In the genomic region with DNA sequence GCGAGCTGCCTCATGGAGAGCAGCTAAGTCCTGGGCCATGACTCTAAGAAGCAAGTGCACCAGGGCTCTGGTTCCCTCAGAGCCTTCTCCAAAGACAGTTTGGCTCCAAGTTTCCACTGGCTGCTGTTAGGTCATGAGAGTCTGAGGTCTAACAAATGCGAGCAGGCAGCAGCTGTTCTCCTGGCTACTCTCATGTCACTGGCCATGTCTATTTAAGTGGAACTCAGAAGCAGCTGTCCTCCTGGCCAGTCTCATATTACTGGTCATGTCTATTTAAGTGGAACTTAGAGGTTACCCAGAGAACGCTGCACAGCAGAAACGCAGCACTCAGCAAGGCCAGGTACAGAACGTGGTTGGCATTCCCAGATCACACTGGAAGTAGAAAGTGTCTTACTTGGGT, we compare ENCODE assay signal across 14 mouse cellular contexts. TPM values are rescaled to one million over a fixed set of nuclear protein-coding genes. Genes with fewer than 3 reads are reported as not detected.
DNase-seq lines count a peak whose midpoint lies in the region; ATAC-seq and TF ChIP-seq lines count a peak whose summit lies in the region.
"Had no signal": no experiment of that assay in that cellular context is flagged by ENCODE, and none has a peak within 500 bp of the region (broad histone marks: within the 10 kb centered on the region; RNA-seq: fewer than 3 reads in every experiment).

No protein-coding gene starts in this region.

- H3K9ac ChIP-seq in kidney, embryonic 14.5 days (ENCODE audit: low read depth, low read length) = no peak overlapping the region
- no peak overlapping the region for H3K9ac ChIP-seq in heart, adult 2 months (ENCODE audit: low read depth, low read length)

- TF ChIP-seq POLR2A in heart, adult 2 months (IDR thresholded peaks at IDR 0.05; ENCODE audit: insufficient read depth, low read depth, low read length) = peak; percentile 38; the same call in 1 of the 2 replicates

- H3K79me2 ChIP-seq in heart, adult 2 months (replicated peaks; ENCODE audit: control insufficient read depth, insufficient read depth, low read length) = no peaks in the 10 kb centered on the region

- H3K4me3 ChIP-seq in kidney, embryonic 14.5 days (ENCODE audit: low read length) = no peak overlapping the region
- H3K4me3 ChIP-seq in heart, adult 2 months = no peak overlapping the region
- H3K4me3 ChIP-seq: layer of hippocampus, adult 2 months had no signal

- H3K9me3 ChIP-seq in kidney, embryonic 14.5 days (ENCODE audit: control insufficient read depth, low read length) = no peaks in the 10 kb centered on the region

- TF ChIP-seq CTCF in heart, adult 2 months (IDR thresholded peaks at IDR 0.05) = no peak

- H3K27me3 ChIP-seq in kidney, embryonic 14.5 days (ENCODE audit: control insufficient read depth, insufficient read depth, low read length) = no peaks in the 10 kb centered on the region
- H3K27me3 ChIP-seq in heart, adult 2 months (ENCODE audit: control insufficient read depth, insufficient read depth, low read length) = no peaks in the 10 kb centered on the region

- H3K4me1 ChIP-seq in kidney, embryonic 14.5 days (ENCODE audit: control insufficient read depth, insufficient read depth, low read length) = peaks cover 17% of the 10 kb centered on the region
- peaks cover 12% of the 10 kb centered on the region for H3K4me1 ChIP-seq in heart, adult 2 months (ENCODE audit: control insufficient read depth, insufficient read depth, low read length)

- peak; percentile 97 for TF ChIP-seq EP300 in heart, adult 2 months (IDR thresholded peaks at IDR 0.05; ENCODE audit: insufficient read depth, low read depth, low read length)

- intact Hi-C loops in heart, adult 2 months (cut with DNase I) = no loop called here
- intact Hi-C loops in heart, postnatal 36 days (cut with DNase I) = no loop called here

- H3K36me3 ChIP-seq in kidney, embryonic 14.5 days (ENCODE audit: control insufficient read depth, insufficient read depth, low read length) = no peaks in the 10 kb centered on the region
- H3K36me3 ChIP-seq in heart, adult 2 months (ENCODE audit: control insufficient read depth, insufficient read depth, low read length) = peaks cover 30% of the 10 kb centered on the region

- DNase-seq in kidney, postnatal 36 days = no peak
- peak; percentile 88 for DNase-seq in gastrocnemius, adult 18-20 months (ENCODE audit: low spot score)
- peak; percentile 49 to 76 for DNase-seq in heart, adult 2 months
- peak; percentile 50 to 53 for DNase-seq in heart, postnatal 36 days
- DNase-seq in layer of hippocampus, adult 8-10 months (ENCODE audit: low spot score in 2 of 2) = no peak
- no peak for DNase-seq in testis, postnatal 14 days (ENCODE audit: low spot score)
- DNase-seq in layer of hippocampus, adult 18-20 months (ENCODE audit: low spot score in 2 of 2) = no peak
- DNase-seq: adrenal gland, postnatal 25 days; cerebellum, adult 11-12 months; thymus, postnatal 36 days had no signal

- 43% methylated on average over 5 of the region's 5 CpGs for WGBS in kidney, embryonic 14.5 days
- 41% methylated on average over 5 of the region's 5 CpGs for WGBS in heart, adult 2 months

- H3K27ac ChIP-seq in kidney, embryonic 14.5 days (ENCODE audit: low read depth, low read length) = 0 out of 2 replicates have a peak overlapping the region, but pooled peaks have one; percentile 37
- H3K27ac ChIP-seq in heart, adult 2 months = peak overlapping the region; percentile 67
- H3K27ac ChIP-seq: layer of hippocampus, adult 2 months; macrophage had no signal

- H3K4me2 ChIP-seq in kidney, embryonic 14.5 days (replicated peaks; ENCODE audit: low read depth, low read length) = no peak overlapping the region

- peak; percentile 77 for ATAC-seq in kidney, embryonic 14.5 days (ENCODE audit: low FRiP score, low TSS enrichment)
- ATAC-seq: forebrain, embryonic 14.5 days had no signal

RNA-seq across cellular contexts. Expression of gene Myl12a, which starts 36.1 kb away (rescaled TPM):
- 648 and 687 TPM in 2 replicates for polyA plus RNA-seq in kidney, embryonic 14.5 days (2014; fragmentation: Nextera tagmentation; extraction: Ambion mirVana)
- 100 to 1,000 TPM; 404 to 553 TPM for total RNA-seq in gastrocnemius, adult 18-20 months (2021)
- 1,000 to 10,000 TPM in 1 of 2 experiments, 100 to 1,000 TPM in 1; 822 to 1,002 TPM for total RNA-seq in heart, adult 2 months (2021)
- 617 and 695 TPM in 2 replicates for polyA plus RNA-seq in heart, adult 2 months (2012; rRNA removed)
- total RNA-seq in heart, postnatal 36 days (2021) = 1,000 to 10,000 TPM; 1,077 to 1,160 TPM
- total RNA-seq in layer of hippocampus, adult 8-10 months (2022) = 10 to 100 TPM; 37.7 to 54.5 (median 41.8) TPM
- 10 to 100 TPM; 36.0 to 37.1 TPM for total RNA-seq in layer of hippocampus, adult 18-20 months (2021)

RNA-seq across cellular contexts. Expression of gene Myom1, which starts 36.4 kb away (rescaled TPM):
- polyA plus RNA-seq in kidney, embryonic 14.5 days (2014; fragmentation: Nextera tagmentation; extraction: Ambion mirVana) = 3.0 and 3.6 TPM in 2 replicates
- 1,000 to 10,000 TPM; 1,275 to 1,360 TPM for total RNA-seq in gastrocnemius, adult 18-20 months (2021)
- 1,000 to 10,000 TPM in 1 of 2 experiments, 100 to 1,000 TPM in 1; 865 to 1,030 TPM for total RNA-seq in heart, adult 2 months (2021)
- polyA plus RNA-seq in heart, adult 2 months (2012; rRNA removed) = 222 and 381 TPM in 2 replicates
- 1,000 to 10,000 TPM; 1,078 to 1,194 TPM for total RNA-seq in heart, postnatal 36 days (2021)
- 1 to 10 TPM; 2.3 to 4.2 (median 3.0) TPM for total RNA-seq in layer of hippocampus, adult 8-10 months (2022)
- total RNA-seq in layer of hippocampus, adult 18-20 months (2021) = 1 to 10 TPM; 1.4 to 2.6 TPM

Comparison
In these comparisons a context has a peak if more than half of its experiments do, and no peak if none do; other contexts are left out.
1. DNase-seq: peak in gastrocnemius, adult 18-20 months (single experiment), heart, adult 2 months (2 of 2) and heart, postnatal 36 days (2 of 2); none in kidney, postnatal 36 days (0 of 2), layer of hippocampus, adult 8-10 months (0 of 2), testis, postnatal 14 days (single experiment) and layer of hippocampus, adult 18-20 months (0 of 2).
2. RNA of gene Myl12a, which starts 36.1 kb away (total RNA-seq): 1,077 to 1,160 TPM in heart, postnatal 36 days, 822 to 1,002 TPM in heart, adult 2 months and 404 to 553 TPM in gastrocnemius, adult 18-20 months; 37.7 to 54.5 TPM in layer of hippocampus, adult 8-10 months and 36.0 to 37.1 TPM in layer of hippocampus, adult 18-20 months; every median in the first group is over 4 times any median in the second.
3. RNA of gene Myom1, which starts 36.4 kb away (total RNA-seq): 1,275 to 1,360 TPM in gastrocnemius, adult 18-20 months, 1,078 to 1,194 TPM in heart, postnatal 36 days and 865 to 1,030 TPM in heart, adult 2 months; 2.3 to 4.2 TPM in layer of hippocampus, adult 8-10 months and 1.4 to 2.6 TPM in layer of hippocampus, adult 18-20 months; every median in the first group is over 100 times any median in the second.